Mouse (Mus musculus): ENCODE results near the gene Atp6v0b. TPM values are rescaled to one million over a fixed set of nuclear protein-coding genes. Genes with fewer than 3 reads are reported as not detected.

Atp6v0b gene
- 169 TPM for polyA plus RNA-seq (2014; fragmentation: Illumina TruSeq; extraction: RNeasy Lipid Tissue Mini Kit (QIAGEN cat#74804); ENCODE audit: low read depth, low replicate concordance)

DNA sequence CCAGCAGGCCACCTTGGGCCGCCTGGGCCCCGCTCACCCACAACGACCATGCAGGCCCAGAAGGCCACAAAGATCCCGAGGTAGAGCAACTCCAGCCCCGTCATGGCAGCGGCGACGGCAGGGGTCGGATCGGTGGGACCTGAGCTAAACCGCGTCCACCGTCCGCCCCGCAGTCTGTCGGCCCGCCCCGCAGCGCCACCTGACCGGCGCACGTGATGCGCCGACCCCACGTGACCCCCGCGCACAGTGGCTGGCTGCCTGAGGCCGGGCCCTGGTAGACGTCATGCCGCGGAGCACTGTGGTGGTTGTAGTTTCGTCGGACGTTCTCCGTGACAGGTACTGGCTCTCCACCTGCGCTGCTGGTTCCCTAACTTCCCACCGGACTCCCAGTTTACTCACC, at the start of gene Atp6v0b:
Atp6v0b (minus strand) TSS at position 201 of the 400 bp plus-strand sequence.

DNA sequence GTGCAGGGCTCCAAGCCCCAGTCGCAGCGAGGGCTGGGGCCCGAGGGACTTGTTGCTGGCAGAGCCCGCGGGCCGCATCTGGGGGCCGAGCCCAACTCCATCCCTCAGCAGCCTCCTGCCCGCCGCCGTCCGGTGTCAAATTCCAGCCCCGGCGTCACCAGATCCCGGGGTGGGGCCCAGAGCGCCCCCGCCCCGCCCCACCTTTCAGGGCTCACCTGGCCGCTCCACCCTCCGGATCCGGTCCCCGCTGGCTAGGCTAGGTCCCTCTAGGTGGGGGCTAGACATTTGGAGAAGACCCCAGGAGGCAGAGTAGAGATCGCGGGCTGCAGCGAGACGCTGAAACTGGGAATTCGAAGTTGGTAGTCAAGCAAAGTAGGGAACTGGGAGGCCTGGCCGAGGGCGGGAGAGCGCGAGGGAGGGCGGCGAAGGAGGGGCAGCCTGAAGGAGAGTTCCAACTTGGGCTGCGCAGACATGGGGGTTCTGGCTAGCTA, 42.3 kb upstream of the Atp6v0b start, which contains the start of gene Artn:
Artn (minus strand) TSS at position 373 of the 491 bp plus-strand sequence.

DNA sequence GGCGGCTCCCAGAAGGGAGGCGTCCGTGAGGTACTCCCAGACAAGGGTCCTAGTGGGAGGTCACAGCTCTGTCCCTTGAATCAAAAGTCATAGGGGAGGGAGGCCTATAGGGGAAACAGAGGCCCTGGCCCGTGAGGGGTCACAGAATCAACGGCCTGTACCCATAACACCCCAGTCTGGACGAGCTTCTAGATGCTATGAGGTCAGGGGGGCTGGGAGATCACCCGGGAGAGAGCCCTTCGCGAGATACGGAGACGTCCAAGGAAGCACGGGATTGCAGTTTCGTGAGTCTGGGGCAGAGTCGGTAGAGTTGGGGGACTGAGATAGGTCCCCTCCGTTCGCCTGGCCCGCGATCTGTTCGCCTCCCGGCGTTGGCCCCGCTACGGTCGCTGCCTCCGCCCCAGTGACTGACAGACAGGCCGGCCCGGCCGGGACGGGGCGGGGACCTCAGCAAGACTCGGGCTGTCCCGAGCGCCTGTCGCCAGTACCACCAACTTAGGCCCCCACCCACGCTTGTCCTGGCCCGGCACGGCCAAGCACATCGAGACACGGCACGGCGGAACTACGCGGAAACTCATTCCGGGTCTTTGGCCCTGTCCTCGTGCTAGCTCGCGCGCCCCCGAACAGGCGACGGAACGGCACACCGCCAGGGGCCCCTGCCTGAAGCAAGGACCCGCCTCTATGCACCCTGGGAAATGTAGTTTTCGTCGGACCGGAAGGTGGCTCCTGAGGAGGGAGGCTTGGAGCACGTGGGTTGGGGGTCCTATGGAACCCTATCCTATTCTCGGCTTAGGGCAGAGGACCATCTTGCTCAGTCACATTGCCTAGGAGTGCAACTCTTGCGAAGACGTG, 27.7 kb upstream of the Atp6v0b start, which contains the start of gene Ipo13:
Ipo13 (minus strand) TSS at position 409 of the 852 bp plus-strand sequence.

DNA sequence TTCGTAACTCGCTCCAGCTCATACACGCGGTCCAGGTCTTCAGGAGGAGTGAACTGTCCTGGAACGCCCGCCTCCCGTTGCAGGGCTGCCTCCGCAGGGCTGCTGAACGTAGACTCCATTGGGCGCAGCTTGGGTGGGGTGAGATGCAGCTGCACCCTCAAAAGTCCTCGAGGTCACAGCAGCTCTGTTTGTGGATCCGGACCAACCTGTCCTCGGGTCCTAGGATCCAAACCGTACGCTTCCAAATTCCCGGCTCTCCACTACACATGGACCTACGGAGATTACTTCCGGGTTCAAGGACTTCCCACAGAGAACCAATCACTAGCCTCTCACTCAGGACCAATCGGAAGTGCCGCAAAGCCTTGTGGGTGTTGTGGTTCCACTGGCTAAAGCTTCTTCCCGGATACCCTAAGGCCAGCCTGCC, 4.6 kb upstream of the Atp6v0b start, which contains the start of gene Dph2:
Dph2 (minus strand) TSS at position 295 of the 424 bp plus-strand sequence.

DNA sequence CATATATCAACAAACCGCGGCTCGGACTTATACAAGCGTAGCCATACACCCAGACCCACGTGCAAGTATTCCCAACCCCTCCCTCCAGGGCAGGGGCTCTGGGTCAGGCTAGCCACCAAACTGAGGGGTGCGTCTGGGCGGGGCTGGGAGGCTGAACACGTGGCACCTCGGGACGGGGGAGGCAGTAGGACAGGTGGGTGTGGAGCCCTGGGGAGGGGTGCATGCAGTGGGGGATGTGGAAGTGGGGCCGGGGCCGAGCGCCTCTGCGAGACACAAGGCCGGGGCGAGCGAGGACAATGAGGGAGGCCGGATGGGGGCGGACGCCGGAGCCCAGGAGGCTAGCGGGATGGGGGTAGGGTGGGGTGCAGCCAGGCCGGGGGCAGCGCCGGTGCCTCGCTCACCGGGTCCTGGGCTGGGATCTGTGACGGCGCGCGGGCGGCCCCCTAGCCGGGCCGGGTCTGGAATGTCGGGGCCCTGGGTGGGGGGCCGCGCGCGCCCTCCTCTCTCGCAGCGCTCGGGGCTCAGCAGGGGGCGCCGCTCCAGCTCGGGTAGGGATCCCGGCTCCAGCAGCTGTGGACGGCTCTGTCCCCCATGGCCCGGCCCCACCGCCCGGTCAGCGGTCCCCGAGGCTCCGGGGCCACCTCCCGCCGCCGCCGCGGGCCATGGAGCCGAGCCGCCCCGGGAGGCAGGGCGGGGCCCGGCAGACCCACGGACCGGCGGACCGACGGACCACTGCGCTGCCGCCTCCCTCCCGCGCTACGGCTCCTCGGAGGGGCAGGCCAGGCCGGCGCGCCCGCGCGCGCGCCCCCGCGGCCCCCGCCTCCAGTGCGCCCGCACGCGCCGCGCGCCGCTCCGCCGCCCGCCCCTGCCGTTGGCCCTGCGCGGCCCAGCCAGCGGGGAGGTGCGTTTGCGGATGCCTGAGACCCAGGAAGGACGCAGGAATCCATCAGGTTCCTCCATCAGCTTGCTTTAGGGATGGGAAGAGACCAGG, 4.1 kb downstream of the Atp6v0b start, which contains the start of gene B4galt2:
B4galt2 (minus strand) TSS at position 787 of the 991 bp plus-strand sequence.

DNA sequence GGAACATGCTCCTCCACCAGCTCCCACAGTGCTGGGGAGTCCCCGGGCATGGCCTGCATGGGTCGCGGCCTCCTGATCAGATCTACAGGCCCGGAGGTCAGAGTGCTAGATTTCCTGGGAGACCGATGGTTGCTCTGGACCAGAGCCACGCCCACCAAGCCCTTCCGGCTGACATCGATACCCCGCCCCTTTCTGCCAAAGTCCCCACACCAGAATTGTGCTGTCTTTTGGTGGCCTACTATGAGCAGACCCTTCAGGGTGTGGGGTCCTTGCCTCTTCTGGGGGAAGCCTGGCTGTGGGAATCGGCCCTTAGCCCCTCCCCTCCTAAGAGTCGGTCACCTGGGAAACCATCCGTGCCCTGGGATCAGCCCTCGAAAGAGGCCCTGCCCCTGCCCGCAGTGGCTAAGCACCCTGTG, 14.7 kb downstream of the Atp6v0b start, which contains the start of gene Ccdc24:
Ccdc24 (minus strand) TSS at position 87 of the 416 bp plus-strand sequence.

DNA sequence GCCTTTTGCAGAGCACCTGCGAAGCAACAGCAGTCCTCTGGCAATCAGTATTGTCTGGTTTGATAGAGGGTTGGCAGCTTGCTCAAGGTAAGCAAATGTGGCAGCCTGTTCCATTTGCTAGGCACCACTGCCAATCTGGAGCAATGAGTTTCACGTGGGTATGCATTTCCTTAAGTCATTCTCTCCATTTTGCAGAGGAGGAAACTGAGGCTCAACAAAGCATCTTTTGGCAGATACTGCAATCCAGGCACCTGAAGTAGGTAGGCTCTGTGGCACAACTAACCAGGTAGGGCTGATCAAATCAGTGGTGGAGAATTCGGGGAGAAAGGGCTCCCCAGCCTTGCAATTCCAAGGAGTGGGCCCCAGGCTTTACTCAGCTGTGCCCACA, 52.7 kb downstream of the Atp6v0b start, which contains the start of gene Slc6a9:
Slc6a9 (plus strand) TSS at position 50 of the 388 bp plus-strand sequence.

Other genes with a start within 250 kb of the Atp6v0b start
- 19.4 TPM for gene Dmap1, start 205.1 kb downstream of the Atp6v0b start, polyA plus RNA-seq (2014; fragmentation: Illumina TruSeq; extraction: RNeasy Lipid Tissue Mini Kit (QIAGEN cat#74804); ENCODE audit: low read depth, low replicate concordance)
- gene Gm12845, start 162.9 kb downstream of the Atp6v0b start, polyA plus RNA-seq (2014; fragmentation: Illumina TruSeq; extraction: RNeasy Lipid Tissue Mini Kit (QIAGEN cat#74804); ENCODE audit: low read depth, low replicate concordance): not detected
- not detected for gene Klf17, start 121.7 kb downstream of the Atp6v0b start, polyA plus RNA-seq (2014; fragmentation: Illumina TruSeq; extraction: RNeasy Lipid Tissue Mini Kit (QIAGEN cat#74804); ENCODE audit: low read depth, low replicate concordance)
- gene Slc6a9, start 52.8 kb downstream of the Atp6v0b start, polyA plus RNA-seq (2014; fragmentation: Illumina TruSeq; extraction: RNeasy Lipid Tissue Mini Kit (QIAGEN cat#74804); ENCODE audit: low read depth, low replicate concordance): 1.4 TPM
- gene Ccdc24, start 14.8 kb downstream of the Atp6v0b start, polyA plus RNA-seq (2014; fragmentation: Illumina TruSeq; extraction: RNeasy Lipid Tissue Mini Kit (QIAGEN cat#74804); ENCODE audit: low read depth, low replicate concordance): 0.94 TPM
- 6.0 TPM for gene B4galt2, start 3.8 kb downstream of the Atp6v0b start, polyA plus RNA-seq (2014; fragmentation: Illumina TruSeq; extraction: RNeasy Lipid Tissue Mini Kit (QIAGEN cat#74804); ENCODE audit: low read depth, low replicate concordance)
- 5.8 TPM for gene Dph2, start 4.7 kb upstream of the Atp6v0b start, polyA plus RNA-seq (2014; fragmentation: Illumina TruSeq; extraction: RNeasy Lipid Tissue Mini Kit (QIAGEN cat#74804); ENCODE audit: low read depth, low replicate concordance)
- gene Ipo13, start 27.7 kb upstream of the Atp6v0b start, polyA plus RNA-seq (2014; fragmentation: Illumina TruSeq; extraction: RNeasy Lipid Tissue Mini Kit (QIAGEN cat#74804); ENCODE audit: low read depth, low replicate concordance): 55.1 TPM
- gene Artn, start 42.4 kb upstream of the Atp6v0b start, polyA plus RNA-seq (2014; fragmentation: Illumina TruSeq; extraction: RNeasy Lipid Tissue Mini Kit (QIAGEN cat#74804); ENCODE audit: low read depth, low replicate concordance): not detected
- gene St3gal3, start 247.6 kb upstream of the Atp6v0b start, polyA plus RNA-seq (2014; fragmentation: Illumina TruSeq; extraction: RNeasy Lipid Tissue Mini Kit (QIAGEN cat#74804); ENCODE audit: low read depth, low replicate concordance): 60.8 TPM